Comparison of ENCODE assay signal across 21 mouse cellular contexts in genomic region chr19:15047306-15047868, GRCm38 (mm10).
DNase-seq lines count a peak whose midpoint lies in the region; ATAC-seq and TF ChIP-seq lines count a peak whose summit lies in the region.
"Had no signal": no experiment of that assay in that cellular context is flagged by ENCODE, and none has a peak within 500 bp of the region (broad histone marks: within the 10 kb centered on the region; RNA-seq: fewer than 3 reads in every experiment).

No protein-coding gene starts in this region.

- no peak for ATAC-seq in inflammation-experienced regulatory T-cells, adult 6 months
- ATAC-seq: forebrain, postnatal 0 days; hindbrain, embryonic 16.5 days; intestine, embryonic 16.5 days; midbrain, embryonic 16.5 days; Patski had no signal

- DNase-seq in adrenal gland, adult 2 months, result peak; percentile 20
- no peak for DNase-seq in adrenal gland, postnatal 10 days
- DNase-seq in gastrocnemius, adult 2 months, result peak; percentile 29
- no peak for DNase-seq in gastrocnemius, postnatal 36 days
- DNase-seq in brain, adult 2 months (ENCODE audit: low read depth, low spot score), result peak; percentile 32
- DNase-seq in retina, embryonic 14.5 days (ENCODE audit: low spot score), result peak; percentile 76
- no peak for DNase-seq in right cerebral cortex, postnatal 4 days
- DNase-seq: forebrain, postnatal 0 days; kidney, adult 9 months; layer of hippocampus, postnatal 36 days had no signal

- H3K4me3 ChIP-seq in gastrocnemius, adult 2 months, result no peak overlapping the region
- H3K4me3 ChIP-seq: embryonic facial prominence, embryonic 13.5 days; erythroblast, embryonic 14.5 days; forebrain, embryonic 12.5 days; hindbrain, embryonic 10.5 days; lung, embryonic 15.5 days; stomach, embryonic 15.5 days had no signal

- intact Hi-C loops in gastrocnemius, adult 2 months (cut with DNase I), result no loop called here
- intact Hi-C loops in gastrocnemius, postnatal 36 days (cut with DNase I), result no loop called here

- no peak for TF ChIP-seq CTCF in gastrocnemius, adult 2 months (IDR thresholded peaks at IDR 0.05)

- H3K27ac ChIP-seq in gastrocnemius, adult 2 months, result no peak overlapping the region
- H3K27ac ChIP-seq: embryonic facial prominence, embryonic 13.5 days; forebrain, embryonic 12.5 days; hindbrain, embryonic 10.5 days; lung, embryonic 15.5 days; stomach, embryonic 15.5 days had no signal

Comparison
In these comparisons a context has a peak if more than half of its experiments do, and no peak if none do; other contexts are left out.
1. DNase-seq: peak in adrenal gland, adult 2 months (single experiment), gastrocnemius, adult 2 months (single experiment), brain, adult 2 months (single experiment) and retina, embryonic 14.5 days (single experiment); none in adrenal gland, postnatal 10 days (single experiment), gastrocnemius, postnatal 36 days (0 of 2) and right cerebral cortex, postnatal 4 days (single experiment).